Mouse (Mus musculus): ENCODE measurements at regions not wholly inside any gene's neighbourhood (a gene's known extent, or its start where the extent isn't known, plus 50 kb on each side); places are given as distances from the start of the nearest gene placed in this dataset.

GRCm38 (mm10) chr3:151216764-151217502, 220.8 kb upstream of the Adgrl4 start:
- Histone ChIP-seq H3K4me2 (ENCODE audit: low read depth, low read length) (no peak overlapping the region), H3K4me1 (ENCODE audit: control insufficient read depth, low read depth, low read length) (no peaks in the 10 kb centered on the region), H3K4me3 (ENCODE audit: low read depth, low read length) (no peak overlapping the region), H3K27ac (ENCODE audit: low read length) (no peak overlapping the region), H3K9me3 (replicated peaks; ENCODE audit: control insufficient read depth, low read length) (no peaks in the 10 kb centered on the region), H3K36me3 (ENCODE audit: control insufficient read depth, insufficient read depth) (no peaks in the 10 kb centered on the region), H3K27me3 (ENCODE audit: control insufficient read depth, insufficient read depth, low read depth, low read length) (no peaks in the 10 kb centered on the region), H3K9ac (ENCODE audit: low read depth, low read length) (no peak overlapping the region)
- ATAC-seq (ENCODE audit: low read depth) = no peak
- WGBS (ENCODE audit: insufficient replicate concordance) = 50% methylated on average over 3 of the region's 3 CpGs

DNA sequence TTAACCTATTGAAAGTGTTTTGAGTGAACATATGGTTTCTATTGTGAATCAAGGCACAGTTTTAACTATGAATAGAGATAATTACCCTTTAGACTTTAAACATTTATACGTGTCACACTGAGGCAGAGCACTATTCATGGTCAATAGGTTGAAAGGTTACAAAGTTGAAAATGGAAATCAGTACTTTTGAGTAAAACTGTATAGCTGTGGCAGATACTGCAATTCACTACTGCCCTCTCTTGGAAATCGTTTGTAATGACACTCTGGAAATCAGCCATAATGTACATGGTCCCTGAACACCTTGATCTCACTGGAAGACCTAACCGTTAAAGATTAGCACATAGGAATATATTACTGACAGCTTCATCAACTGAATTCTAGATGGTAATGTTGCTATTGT, 215.3 kb upstream of the Adgrl4 start:
- no peak overlapping the region for H3K4me2 ChIP-seq (ENCODE audit: low read depth, low read length)
- no peaks in the 10 kb centered on the region for H3K9me3 ChIP-seq (replicated peaks; ENCODE audit: control insufficient read depth, low read length)
- 15% methylated on average over 3 of the region's 3 CpGs for WGBS (ENCODE audit: insufficient replicate concordance)
- ATAC-seq (ENCODE audit: low read depth) = no peak
- no peak overlapping the region for H3K27ac ChIP-seq (ENCODE audit: low read length)
- no peaks in the 10 kb centered on the region for H3K27me3 ChIP-seq (ENCODE audit: control insufficient read depth, insufficient read depth, low read depth, low read length)
- no peaks in the 10 kb centered on the region for H3K36me3 ChIP-seq (ENCODE audit: control insufficient read depth, insufficient read depth)
- no peak overlapping the region for H3K9ac ChIP-seq (ENCODE audit: low read depth, low read length)
- no peaks in the 10 kb centered on the region for H3K4me1 ChIP-seq (ENCODE audit: control insufficient read depth, low read depth, low read length)
- no peak overlapping the region for H3K4me3 ChIP-seq (ENCODE audit: low read depth, low read length)

DNA sequence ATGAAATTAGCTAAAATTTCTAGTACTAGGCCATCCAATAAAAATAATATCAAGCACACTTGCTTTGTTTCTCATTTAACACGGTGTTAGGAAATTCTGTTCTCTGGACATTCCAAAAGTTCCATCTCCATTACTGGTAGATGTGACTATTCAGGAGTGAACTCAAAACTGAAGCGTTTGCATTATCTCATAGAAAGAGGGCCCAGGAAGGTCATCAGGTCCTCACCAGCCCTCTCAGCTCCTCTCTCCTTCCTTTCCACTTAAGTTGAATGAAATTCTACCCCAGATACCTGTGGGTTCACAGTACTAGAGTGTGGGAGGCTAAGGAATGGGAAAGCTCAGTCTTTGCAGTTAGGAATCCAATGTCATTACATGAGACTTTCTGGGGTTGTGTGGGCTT, 185.2 kb upstream of the Adgrl4 start:
- Histone ChIP-seq H3K36me3 (ENCODE audit: control insufficient read depth, insufficient read depth) (no peaks in the 10 kb centered on the region), H3K9ac (ENCODE audit: low read depth, low read length) (no peak overlapping the region), H3K4me3 (ENCODE audit: low read depth, low read length) (no peak overlapping the region), H3K4me2 (ENCODE audit: low read depth, low read length) (no peak overlapping the region), H3K4me1 (ENCODE audit: control insufficient read depth, low read depth, low read length) (no peaks in the 10 kb centered on the region), H3K27me3 (ENCODE audit: control insufficient read depth, insufficient read depth, low read depth, low read length) (no peaks in the 10 kb centered on the region), H3K27ac (ENCODE audit: low read length) (no peak overlapping the region), H3K9me3 (replicated peaks; ENCODE audit: control insufficient read depth, low read length) (no peaks in the 10 kb centered on the region)
- ATAC-seq (ENCODE audit: low read depth) = no peak
- WGBS (ENCODE audit: insufficient replicate concordance) = 60% methylated on average over 2 of the region's 2 CpGs

DNA sequence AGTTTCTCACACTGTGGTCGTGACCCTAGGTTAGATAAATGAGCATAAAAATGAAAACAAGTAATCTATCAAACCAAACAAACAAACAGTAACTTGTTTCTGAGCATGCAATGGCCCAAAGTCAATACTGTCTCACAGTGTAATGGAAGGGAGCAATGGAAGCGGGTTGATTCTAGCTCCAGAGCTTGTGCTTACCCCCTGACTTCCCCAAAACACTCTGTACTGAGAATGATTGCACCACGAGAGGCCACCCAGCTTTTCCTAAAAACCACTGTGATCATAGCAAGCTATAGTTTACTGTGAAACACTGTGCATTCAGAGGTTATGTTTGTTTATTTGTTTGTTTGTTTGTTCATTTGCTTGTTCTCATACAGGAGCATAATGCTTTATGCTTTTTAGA, 174.9 kb upstream of the Adgrl4 start:
- Histone ChIP-seq H3K4me1 (ENCODE audit: control insufficient read depth, low read depth, low read length) (no peaks in the 10 kb centered on the region), H3K9ac (ENCODE audit: low read depth, low read length) (no peak overlapping the region), H3K27ac (ENCODE audit: low read length) (no peak overlapping the region), H3K4me3 (ENCODE audit: low read depth, low read length) (no peak overlapping the region), H3K4me2 (ENCODE audit: low read depth, low read length) (no peak overlapping the region), H3K27me3 (ENCODE audit: control insufficient read depth, insufficient read depth, low read depth, low read length) (no peaks in the 10 kb centered on the region), H3K9me3 (replicated peaks; ENCODE audit: control insufficient read depth, low read length) (no peaks in the 10 kb centered on the region), H3K36me3 (ENCODE audit: control insufficient read depth, insufficient read depth) (no peaks in the 10 kb centered on the region)
- 39% methylated on average over 3 of the region's 3 CpGs for WGBS (ENCODE audit: insufficient replicate concordance)
- no peak for ATAC-seq (ENCODE audit: low read depth)

- WGBS (ENCODE audit: insufficient replicate concordance) = 26% methylated on average over 2 of the region's 2 CpGs
These were observed 172.0 kb upstream of the Adgrl4 start for GRCm38 (mm10) chr3:151265658-151266057.

GRCm38 (mm10) chr3:151269514-151269913, 168.2 kb upstream of the Adgrl4 start:
- no peaks in the 10 kb centered on the region for H3K36me3 ChIP-seq (ENCODE audit: control insufficient read depth, insufficient read depth)
- 56% methylated on average over 2 of the region's 2 CpGs for whole genome bisulfite sequencing (ENCODE audit: insufficient replicate concordance)

More at GRCm38 (mm10) chr3:151265658-151266057, 172.0 kb upstream of the Adgrl4 start:
- no peaks in the 10 kb centered on the region for H3K27me3 ChIP-seq (ENCODE audit: control insufficient read depth, insufficient read depth, low read depth, low read length)
- no peak overlapping the region for H3K27ac ChIP-seq (ENCODE audit: low read length)
- H3K4me3 ChIP-seq (ENCODE audit: low read depth, low read length) = no peak overlapping the region
- H3K4me1 ChIP-seq (ENCODE audit: control insufficient read depth, low read depth, low read length) = no peaks in the 10 kb centered on the region
- H3K9me3 ChIP-seq (replicated peaks; ENCODE audit: control insufficient read depth, low read length) = no peaks in the 10 kb centered on the region
- ATAC-seq (ENCODE audit: low read depth) = no peak
- H3K4me2 ChIP-seq (ENCODE audit: low read depth, low read length) = no peak overlapping the region
- H3K9ac ChIP-seq (ENCODE audit: low read depth, low read length) = no peak overlapping the region
- no peaks in the 10 kb centered on the region for H3K36me3 ChIP-seq (ENCODE audit: control insufficient read depth, insufficient read depth)

DNA sequence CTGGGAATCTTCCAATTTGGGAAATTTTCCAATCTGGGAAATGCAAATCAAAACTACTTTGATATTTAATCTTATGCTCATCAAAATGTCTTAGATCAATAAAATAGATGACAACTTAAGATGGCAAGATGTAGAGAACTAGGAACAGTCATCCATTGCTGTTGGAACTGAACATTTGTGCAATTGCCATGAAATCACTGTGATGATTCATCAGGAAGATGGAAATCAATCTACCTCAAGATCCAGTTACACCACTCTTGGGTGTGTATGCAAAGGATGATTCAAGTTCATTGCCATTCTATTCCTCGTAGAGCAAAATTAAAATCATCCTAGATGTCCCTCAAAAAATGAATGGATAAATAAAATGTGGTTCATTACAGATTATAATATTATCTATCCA, 153.9 kb upstream of the Adgrl4 start:
- H3K9ac ChIP-seq (ENCODE audit: low read depth, low read length) = no peak overlapping the region
- no peaks in the 10 kb centered on the region for H3K36me3 ChIP-seq (ENCODE audit: control insufficient read depth, insufficient read depth)
- H3K27me3 ChIP-seq (ENCODE audit: control insufficient read depth, insufficient read depth, low read depth, low read length) = no peaks in the 10 kb centered on the region
- 66% methylated on average over 1 of the region's 1 CpGs for WGBS (ENCODE audit: insufficient replicate concordance)
- ATAC-seq (ENCODE audit: low read depth) = no peak
- no peaks in the 10 kb centered on the region for H3K4me1 ChIP-seq (ENCODE audit: control insufficient read depth, low read depth, low read length)
- H3K27ac ChIP-seq (ENCODE audit: low read length) = no peak overlapping the region
- H3K4me2 ChIP-seq (ENCODE audit: low read depth, low read length) = no peak overlapping the region
- no peak overlapping the region for H3K4me3 ChIP-seq (ENCODE audit: low read depth, low read length)
- no peaks in the 10 kb centered on the region for H3K9me3 ChIP-seq (replicated peaks; ENCODE audit: control insufficient read depth, low read length)

More at GRCm38 (mm10) chr3:151269514-151269913, 168.2 kb upstream of the Adgrl4 start:
- H3K4me1 ChIP-seq (ENCODE audit: control insufficient read depth, low read depth, low read length) = no peaks in the 10 kb centered on the region
- no peak overlapping the region for H3K4me3 ChIP-seq (ENCODE audit: low read depth, low read length)
- H3K9me3 ChIP-seq (replicated peaks; ENCODE audit: control insufficient read depth, low read length) = no peaks in the 10 kb centered on the region
- H3K9ac ChIP-seq (ENCODE audit: low read depth, low read length) = no peak overlapping the region
- no peak overlapping the region for H3K4me2 ChIP-seq (ENCODE audit: low read depth, low read length)
- no peaks in the 10 kb centered on the region for H3K27me3 ChIP-seq (ENCODE audit: control insufficient read depth, insufficient read depth, low read depth, low read length)
- H3K27ac ChIP-seq (ENCODE audit: low read length) = no peak overlapping the region
- no peak for ATAC-seq (ENCODE audit: low read depth)

DNA sequence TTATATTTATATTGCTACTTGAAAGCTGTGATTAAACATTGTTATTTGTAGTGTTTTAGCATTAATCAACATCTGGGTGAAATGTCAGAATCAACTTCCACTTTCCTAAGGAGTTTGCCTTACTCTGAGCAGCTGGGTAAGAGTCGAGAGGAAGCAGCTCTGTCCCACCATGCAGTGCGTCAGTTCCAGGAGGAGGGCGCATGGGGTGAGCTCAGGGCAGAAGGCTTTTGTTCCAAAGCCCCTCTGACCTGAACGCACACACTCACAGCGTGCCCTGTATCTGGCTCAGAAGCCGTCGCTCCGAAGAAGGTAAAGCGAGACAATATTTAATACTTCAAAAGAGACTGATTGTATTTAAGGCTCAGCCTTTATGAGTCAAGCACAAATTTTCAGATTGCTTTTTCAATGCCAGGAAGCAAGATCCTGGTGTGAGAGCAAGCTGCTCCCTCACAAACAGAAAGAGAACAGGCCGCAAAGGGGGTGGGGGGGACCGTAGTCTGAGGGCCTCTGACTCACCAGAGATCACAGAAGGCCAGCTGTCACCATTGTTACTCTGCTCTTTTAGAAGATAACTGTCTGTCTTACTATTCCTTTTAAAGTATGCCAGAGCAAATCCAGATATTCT, 143.6 kb upstream of the Adgrl4 start:
- Histone ChIP-seq H3K4me2 (ENCODE audit: low read depth, low read length) (no peak overlapping the region), H3K9ac (ENCODE audit: low read depth, low read length) (no peak overlapping the region)
- ATAC-seq (ENCODE audit: low read depth) = peak; percentile 59

GRCm38 (mm10) chr3:151294606-151295005, 143.1 kb upstream of the Adgrl4 start:
- H3K4me2 ChIP-seq (ENCODE audit: low read depth, low read length) = no peak overlapping the region
- H3K27ac ChIP-seq (ENCODE audit: low read length) = no peak overlapping the region
- H3K9me3 ChIP-seq (replicated peaks; ENCODE audit: control insufficient read depth, low read length) = no peaks in the 10 kb centered on the region
- WGBS (ENCODE audit: insufficient replicate concordance) = 59% methylated on average over 7 of the region's 7 CpGs
- no peak for ATAC-seq (ENCODE audit: low read depth)
- H3K4me3 ChIP-seq (ENCODE audit: low read depth, low read length) = no peak overlapping the region
- H3K27me3 ChIP-seq (ENCODE audit: control insufficient read depth, insufficient read depth, low read depth, low read length) = no peaks in the 10 kb centered on the region
- H3K36me3 ChIP-seq (ENCODE audit: control insufficient read depth, insufficient read depth) = no peaks in the 10 kb centered on the region
- no peaks in the 10 kb centered on the region for H3K4me1 ChIP-seq (ENCODE audit: control insufficient read depth, low read depth, low read length)
- H3K9ac ChIP-seq (ENCODE audit: low read depth, low read length) = no peak overlapping the region

More for the DNA sequence above, 143.6 kb upstream of the Adgrl4 start:
- Histone ChIP-seq H3K9me3 (replicated peaks; ENCODE audit: control insufficient read depth, low read length) (no peaks in the 10 kb centered on the region), H3K4me3 (ENCODE audit: low read depth, low read length) (no peak overlapping the region), H3K27me3 (ENCODE audit: control insufficient read depth, insufficient read depth, low read depth, low read length) (no peaks in the 10 kb centered on the region), H3K36me3 (ENCODE audit: control insufficient read depth, insufficient read depth) (no peaks in the 10 kb centered on the region), H3K4me1 (ENCODE audit: control insufficient read depth, low read depth, low read length) (no peaks in the 10 kb centered on the region), H3K27ac (ENCODE audit: low read length) (no peak overlapping the region)
- 27% methylated on average over 11 of the region's 11 CpGs for WGBS (ENCODE audit: insufficient replicate concordance)

Measured in liver, embryonic 16.5 days (tissue).